Mouse (Mus musculus) lung, embryonic 14.5 days (tissue): ENCODE measurements around the gene Vps26a. TPM values are rescaled to one million over a fixed set of nuclear protein-coding genes. Genes with fewer than 3 reads are reported as not detected.
"Not testable (repeated sequence)": the region's sequence is repeated elsewhere in the genome, so short reads cannot be mapped to it uniquely, and the experiment has no call there.

Experiments used
- ATAC-seq: fragments of 200-750 bp; cut with Nextera tagmentation; 2 replicates; pipeline ENCODE4 v1.8.0; 2017; ENCODE audit warnings: mild to moderate bottlenecking, moderate TSS enrichment, moderate library complexity; ENCODE audit not compliant: insufficient read depth
- DNase-seq: peaks from one replicate; pipeline ENCODE4 v3.0.0-alpha.2; 2015
- H3K27ac ChIP-seq: fragments of 300-500 bp; sonication (generic); 2 replicates; pipeline ENCODE4 v1.5.1; 2014; ENCODE audit warnings: low read depth, mild to moderate bottlenecking, moderate library complexity
- H3K27me3 ChIP-seq: fragments of 300-500 bp; sonication (generic); 2 replicates; pipeline ENCODE4 v1.6.1; 2014; ENCODE audit warnings: low read length, control low read depth; ENCODE audit not compliant: insufficient read depth
- H3K36me3 ChIP-seq: fragments of 300-500 bp; sonication (generic); 2 replicates; pipeline ENCODE4 v1.6.1; 2014; ENCODE audit warnings: control low read depth; ENCODE audit not compliant: insufficient read depth
- H3K4me1 ChIP-seq: fragments of 300-500 bp; sonication (generic); 2 replicates; pipeline ENCODE4 v1.6.1; 2014; ENCODE audit warnings: antibody characterized with exemption, control low read depth; ENCODE audit not compliant: insufficient read depth
- H3K4me2 ChIP-seq: fragments of 300-500 bp; sonication (generic); 2 replicates; pipeline ENCODE4 v1.6.1; 2014; ENCODE audit warnings: mild to moderate bottlenecking
- H3K4me3 ChIP-seq: fragments of 300-500 bp; sonication (generic); 2 replicates; pipeline ENCODE4 v1.5.1; 2014; ENCODE audit warnings: low read depth, low read length
- H3K9ac ChIP-seq: fragments of 300-500 bp; sonication (generic); 2 replicates; pipeline ENCODE4 v1.6.1; 2014
- H3K9me3 ChIP-seq: fragments of 300-500 bp; sonication (generic); 2 replicates; pipeline ENCODE4 v1.6.1; 2016; ENCODE audit warnings: low read depth, low read length, control low read depth
- CTCF ChIP-seq: IDR thresholded peaks from 2 replicates; pipeline ENCODE4 v1.5.1; 2016; ENCODE audit warnings: antibody characterized with exemption, low read depth
- WGBS: fragments of 180-500 bp; shearing (Covaris S2); extraction: QIAGEN DNeasy Blood & Tissue Kit; methylation state at CpG from one replicate; pipeline ENCODE4 v1.1.7; 2014; 5-methylcytosine and 5-hydroxymethylcytosine counted together
- polyA plus RNA-seq: library from polyadenylated mRNA; unstranded; fragments of >200 nt; fragmentation: Nextera tagmentation; extraction: Ambion mirVana; gene quantifications from 2 replicates; pipeline ENCODE4 v1.2.1, GENCODE M21; 2014

Vps26a gene
- polyA plus RNA-seq, 1 experiment from 2014 or later: 71.2 TPM

- Histone ChIP-seq H3K27me3 (no peaks in the 10 kb centered on the region), H3K9me3 (no peaks in the 10 kb centered on the region), H3K4me1 (no peaks in the 10 kb centered on the region), H3K27ac (no peak overlapping the region), H3K9ac (no peak overlapping the region), H3K36me3 (no peaks in the 10 kb centered on the region), H3K4me3 (no peak overlapping the region), H3K4me2 (no peak overlapping the region)
- 24% methylated on average over 15 of the region's 15 CpGs for WGBS
- ATAC-seq (0 out of 2 replicates have a peak, but pooled peaks have one; percentile 28), DNase-seq (peak; percentile 86)
- TF ChIP-seq CTCF: peak; percentile 92
Measured at GRCm38 (mm10) chr10:62500088-62500915, 13.7 kb upstream of the Vps26a start.

- not testable (repeated sequence) for H3K9me3 ChIP-seq, ATAC-seq, H3K9ac ChIP-seq, H3K4me2 ChIP-seq, H3K36me3 ChIP-seq, H3K27me3 ChIP-seq, H3K4me3 ChIP-seq, DNase-seq, H3K4me1 ChIP-seq, H3K27ac ChIP-seq
- WGBS: 82% methylated on average over 3 of the region's 3 CpGs
Measured at GRCm38 (mm10) chr10:62491681-62492080, 5.1 kb upstream of the Vps26a start.

- peak; percentile 82 for DNase-seq
- Histone ChIP-seq H3K4me2 (no peak overlapping the region), H3K4me1 (peaks cover 2% of the 10 kb centered on the region; the same call in 1 of the 2 replicates), H3K9ac (no peak overlapping the region), H3K9me3 (no peaks in the 10 kb centered on the region), H3K27ac (no peak overlapping the region), H3K27me3 (no peaks in the 10 kb centered on the region), H3K36me3 (no peaks in the 10 kb centered on the region), H3K4me3 (no peak overlapping the region)
- peak; percentile 69 for TF ChIP-seq CTCF
- 29% methylated on average over 1 of the region's 1 CpGs for WGBS
- no peak for ATAC-seq
Measured at GRCm38 (mm10) chr10:62488266-62488665, 1.7 kb upstream of the Vps26a start.

- Histone ChIP-seq H3K4me1 (peaks cover 2% of the 10 kb centered on the region; the same call in 1 of the 2 replicates), H3K36me3 (no peaks in the 10 kb centered on the region), H3K9ac (peak overlapping the region; percentile 80), H3K27me3 (no peaks in the 10 kb centered on the region), H3K27ac (peak overlapping the region; percentile 79), H3K4me2 (peak overlapping the region; percentile 76), H3K4me3 (peak overlapping the region; percentile 94), H3K9me3 (no peaks in the 10 kb centered on the region)
- ATAC-seq: peak; percentile 75
- peak; percentile 59 for DNase-seq
- under 1% methylated on average over 43 of the region's 48 CpGs for WGBS
- TF ChIP-seq CTCF: no peak
Measured at GRCm38 (mm10) chr10:62485878-62486582, 575 bp downstream of the Vps26a start.

GRCm38 (mm10) chr10:62481108-62481852 lies 5.3 kb downstream of the Vps26a start:
- no peak overlapping the region for H3K27ac ChIP-seq
- WGBS: 68% methylated on average over 7 of the region's 7 CpGs
- no peak for ATAC-seq
- DNase-seq: no peak
- no peak overlapping the region for H3K4me2 ChIP-seq
- H3K36me3 ChIP-seq: no peaks in the 10 kb centered on the region
- H3K9ac ChIP-seq: no peak overlapping the region
- H3K9me3 ChIP-seq: no peaks in the 10 kb centered on the region
- H3K27me3 ChIP-seq: no peaks in the 10 kb centered on the region
- TF ChIP-seq CTCF: no peak
- no peak overlapping the region for H3K4me3 ChIP-seq
- H3K4me1 ChIP-seq: no peaks in the 10 kb centered on the region

GRCm38 (mm10) chr10:62476980-62477379 lies 9.6 kb downstream of the Vps26a start:
- WGBS: 79% methylated on average over 2 of the region's 2 CpGs
- Histone ChIP-seq H3K4me3 (no peak overlapping the region), H3K9ac (no peak overlapping the region), H3K36me3 (0 out of 2 replicates have a peak, but pooled peaks cover 5% of the 10 kb centered on the region), H3K4me2 (no peak overlapping the region), H3K27me3 (no peaks in the 10 kb centered on the region), H3K4me1 (no peaks in the 10 kb centered on the region), H3K27ac (no peak overlapping the region), H3K9me3 (no peaks in the 10 kb centered on the region)
- DNase-seq: no peak
- ATAC-seq: no peak
- no peak for TF ChIP-seq CTCF
